Mouse (Mus musculus) embryonic facial prominence, embryonic 13.5 days (tissue): Measurements from ENCODE around the gene Ltk. TPM values are rescaled to one million over a fixed set of nuclear protein-coding genes. Genes with fewer than 3 reads are reported as not detected.
A peak's percentile ranks its signal among the peaks of the same experiment; 100 is the strongest.

Experiments
- ATAC-seq: fragments of 200-750 bp; cut with Nextera tagmentation; 2 replicates; pipeline ENCODE4 v1.8.0; 2017; ENCODE audit warnings: low read depth; ENCODE audit not compliant: insufficient number of reproducible peaks, insufficient read depth, low FRiP score, low TSS enrichment
- H3K27ac ChIP-seq: fragments of 300-500 bp; sonication (generic); 2 replicates; pipeline ENCODE4 v1.5.1; 2015; ENCODE audit warnings: moderate library complexity, mild to moderate bottlenecking, inconsistent platforms
- H3K27me3 ChIP-seq: fragments of 300-500 bp; sonication (generic); 2 replicates; pipeline ENCODE4 v1.6.1; 2015; ENCODE audit warnings: mild to moderate bottlenecking, inconsistent platforms
- H3K36me3 ChIP-seq: fragments of 300-500 bp; sonication (generic); 2 replicates; pipeline ENCODE4 v1.6.1; 2015; ENCODE audit warnings: mild to moderate bottlenecking, inconsistent platforms
- H3K4me1 ChIP-seq: fragments of 300-500 bp; sonication (generic); 2 replicates; pipeline ENCODE4 v1.6.1; 2015; ENCODE audit warnings: inconsistent platforms
- H3K4me2 ChIP-seq: fragments of 300-500 bp; sonication (generic); 2 replicates; pipeline ENCODE4 v1.6.1; 2015; ENCODE audit warnings: moderate library complexity, mild to moderate bottlenecking, inconsistent platforms
- H3K4me3 ChIP-seq: fragments of 300-500 bp; sonication (generic); 2 replicates; pipeline ENCODE4 v1.5.1; 2015; ENCODE audit warnings: mild to moderate bottlenecking, inconsistent platforms
- H3K9ac ChIP-seq: fragments of 300-500 bp; sonication (generic); 2 replicates; pipeline ENCODE4 v1.6.1; 2015; ENCODE audit warnings: mild to moderate bottlenecking, inconsistent platforms
- H3K9me3 ChIP-seq: fragments of 300-500 bp; sonication (generic); 2 replicates; pipeline ENCODE4 v1.6.1; 2016; ENCODE audit warnings: inconsistent platforms
- WGBS: fragments of 180-500 bp; shearing (Covaris S2); methylation state at CpG from one replicate; pipeline ENCODE4 v1.1.7; 2015; ENCODE audit warnings: mixed read lengths; 5-methylcytosine and 5-hydroxymethylcytosine counted together
- polyA plus RNA-seq: library from polyadenylated mRNA; unstranded; fragments of >200 nt; fragmentation: Nextera tagmentation; extraction: Ambion mirVana; gene quantifications from 2 replicates; pipeline ENCODE4 v1.2.1, GENCODE M21; 2015

The Ltk gene
- polyA plus RNA-seq, 1 experiment from 2014 or later: 0.18 TPM

DNA sequence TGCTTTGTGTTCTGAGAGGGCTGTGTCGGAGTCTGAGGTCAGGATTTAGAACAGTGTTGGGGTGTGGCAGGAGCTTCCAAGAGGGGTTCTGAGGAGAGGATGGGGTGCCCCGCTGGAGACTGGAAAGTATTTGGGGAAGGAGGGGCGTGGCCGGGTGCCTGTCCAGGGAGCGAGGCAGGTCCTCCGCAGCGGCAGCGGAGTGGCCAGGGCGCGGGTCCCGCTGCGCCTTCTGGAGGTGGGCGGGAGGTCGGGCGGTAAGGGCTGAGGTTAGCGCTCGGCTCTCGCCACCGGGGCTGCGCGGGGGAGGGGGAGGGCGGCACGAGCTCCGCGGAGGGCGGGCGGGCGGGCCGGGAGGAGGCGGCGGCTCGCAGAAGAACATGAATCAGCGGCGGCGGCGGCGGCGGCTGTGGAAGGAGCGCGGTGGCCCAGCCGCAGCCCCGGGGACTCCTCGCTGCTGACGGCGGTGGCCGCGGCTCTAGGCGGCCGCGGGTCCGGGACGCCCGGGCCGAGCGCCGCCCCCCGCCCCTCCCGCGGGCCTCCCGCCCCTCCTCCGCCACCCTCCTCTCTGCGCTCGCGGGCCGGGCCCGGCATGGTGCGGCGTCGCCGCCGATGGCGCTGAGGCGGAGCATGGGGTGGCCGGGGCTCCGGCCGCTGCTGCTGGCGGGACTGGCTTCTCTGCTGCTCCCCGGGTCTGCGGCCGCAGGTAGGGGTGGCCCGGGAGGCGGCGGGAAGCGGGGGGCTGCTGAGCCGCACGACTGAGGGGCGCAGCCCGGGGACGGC, 39.1 kb upstream of the Ltk start:
- peak overlapping the region; percentile 91 for H3K4me2 ChIP-seq
- H3K4me1 ChIP-seq: peaks cover 44% of the 10 kb centered on the region
- H3K27me3 ChIP-seq: peaks cover 32% of the 10 kb centered on the region
- under 1% methylated on average over 68 of the region's 89 CpGs for WGBS
- peak overlapping the region; percentile 71; the same call in 1 of the 2 replicates for H3K27ac ChIP-seq
- H3K9me3 ChIP-seq: no peaks in the 10 kb centered on the region
- ATAC-seq: peak; percentile 74
- H3K36me3 ChIP-seq: peaks cover 14% of the 10 kb centered on the region
- H3K9ac ChIP-seq: peak overlapping the region; percentile 93
- peak overlapping the region; percentile 89 for H3K4me3 ChIP-seq

DNA sequence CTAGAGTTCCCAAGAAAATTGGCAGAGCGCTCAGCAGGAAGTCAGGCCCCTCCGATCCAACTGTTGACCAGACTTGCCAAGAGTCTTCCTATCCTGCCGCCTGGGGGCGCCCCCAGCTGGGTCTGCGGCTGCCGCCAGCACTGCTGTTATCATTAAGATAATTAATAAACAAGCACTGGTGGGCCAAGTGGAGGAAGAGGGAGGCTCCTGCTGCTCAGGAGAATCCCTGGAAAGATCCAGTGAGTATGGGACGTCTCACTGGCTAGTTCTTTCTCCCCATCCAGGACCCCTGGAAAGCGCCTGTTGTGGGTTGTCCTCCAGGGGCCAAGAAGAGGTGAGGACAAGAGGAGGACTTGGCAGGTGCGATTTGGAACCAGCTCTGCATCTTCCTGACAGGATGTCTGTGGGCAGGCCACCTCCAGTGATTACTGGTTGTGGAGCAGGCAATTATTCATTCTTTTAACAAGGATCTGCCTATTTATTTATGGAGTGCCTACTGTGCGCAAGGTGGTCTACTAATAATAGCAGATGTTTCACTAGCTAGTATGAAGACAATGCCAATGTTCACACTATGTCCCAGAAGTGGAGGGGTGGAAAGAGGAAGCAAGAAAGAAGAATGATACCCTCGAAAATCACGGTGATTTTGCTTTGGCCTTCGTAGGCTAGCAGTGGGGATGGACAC, 38.2 kb upstream of the Ltk start:
- no peak overlapping the region for H3K27ac ChIP-seq
- WGBS: 12% methylated on average over 13 of the region's 13 CpGs
- H3K4me2 ChIP-seq: peak overlapping the region; percentile 91; the same call in 1 of the 2 replicates
- peak overlapping the region; percentile 89; the same call in 1 of the 2 replicates for H3K4me3 ChIP-seq
- H3K27me3 ChIP-seq: peaks cover 32% of the 10 kb centered on the region
- no peaks in the 10 kb centered on the region for H3K9me3 ChIP-seq
- no peak for ATAC-seq
- peaks cover 6% of the 10 kb centered on the region; the same call in 1 of the 2 replicates for H3K36me3 ChIP-seq
- H3K4me1 ChIP-seq: peaks cover 35% of the 10 kb centered on the region
- no peak overlapping the region for H3K9ac ChIP-seq

DNA sequence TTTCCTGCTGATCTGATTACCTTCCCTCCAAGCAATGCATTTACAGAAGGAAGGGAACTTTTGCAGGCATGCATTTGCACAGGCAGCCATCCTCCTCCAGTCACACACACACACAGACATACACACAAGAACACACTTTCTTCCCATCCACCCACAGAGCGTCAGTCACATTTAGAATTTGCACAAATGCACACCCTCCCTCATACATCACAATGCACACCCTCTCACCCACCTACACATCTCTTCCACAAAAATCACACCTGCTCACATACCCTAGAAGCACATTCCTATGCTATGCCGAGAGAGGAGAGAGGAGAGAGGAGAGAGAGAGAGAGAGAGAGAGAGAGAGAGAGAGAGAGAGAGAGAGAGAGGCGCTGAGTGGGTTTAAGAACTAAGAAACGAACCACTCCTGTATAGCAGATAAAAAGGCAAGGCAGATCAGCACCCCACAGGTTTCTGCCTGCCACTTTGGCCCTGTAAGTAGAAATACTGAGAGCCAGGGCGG, 37.1 kb upstream of the Ltk start, which contains the start of gene Tyro3:
Gene Tyro3, plus strand, starts transcription at position 455 of the 505 bp plus-strand sequence.
- H3K4me3 ChIP-seq: no peak within 1 kb of the TSS
- ATAC-seq: no peak
- H3K9ac ChIP-seq: no peak within 1 kb of the TSS
- 0 out of 2 replicates have a peak, but pooled peaks cover 3% of the 10 kb centered on the region for H3K36me3 ChIP-seq
- H3K27ac ChIP-seq: no peak within 1 kb of the TSS
- H3K4me2 ChIP-seq: no peak within 1 kb of the TSS
- peaks cover 24% of the 10 kb centered on the region for H3K4me1 ChIP-seq
- 58% methylated on average over 5 of the region's 5 CpGs for WGBS
- peaks cover 32% of the 10 kb centered on the region for H3K27me3 ChIP-seq
- H3K9me3 ChIP-seq: no peaks in the 10 kb centered on the region

DNA sequence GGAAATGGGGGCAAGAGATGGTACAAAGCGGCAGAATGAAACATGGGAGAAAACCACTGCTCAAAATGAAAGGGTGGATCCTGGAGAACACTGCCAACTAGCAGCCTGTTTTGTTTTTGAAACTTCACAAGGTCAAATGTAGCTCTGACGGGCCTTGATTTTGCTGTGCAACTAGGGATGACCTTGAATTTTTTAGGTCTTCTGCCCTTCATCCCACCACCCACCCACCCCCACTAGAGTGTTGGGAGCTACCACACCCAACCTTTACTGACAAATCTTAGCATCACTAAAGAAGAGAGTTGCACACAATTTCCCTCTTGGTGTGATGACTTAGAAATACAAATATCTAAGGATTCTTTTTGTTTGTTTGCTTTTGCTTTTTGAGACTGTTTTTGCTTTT, 29.8 kb upstream of the Ltk start:
- H3K9me3 ChIP-seq: no peaks in the 10 kb centered on the region
- no peak overlapping the region for H3K27ac ChIP-seq
- no peak for ATAC-seq
- no peaks in the 10 kb centered on the region for H3K27me3 ChIP-seq
- H3K4me2 ChIP-seq: no peak overlapping the region
- H3K4me3 ChIP-seq: no peak overlapping the region
- H3K4me1 ChIP-seq: peaks cover 13% of the 10 kb centered on the region
- H3K9ac ChIP-seq: no peak overlapping the region
- peaks cover 3% of the 10 kb centered on the region; the same call in 1 of the 2 replicates for H3K36me3 ChIP-seq
- 80% methylated on average over 2 of the region's 2 CpGs for WGBS

DNA sequence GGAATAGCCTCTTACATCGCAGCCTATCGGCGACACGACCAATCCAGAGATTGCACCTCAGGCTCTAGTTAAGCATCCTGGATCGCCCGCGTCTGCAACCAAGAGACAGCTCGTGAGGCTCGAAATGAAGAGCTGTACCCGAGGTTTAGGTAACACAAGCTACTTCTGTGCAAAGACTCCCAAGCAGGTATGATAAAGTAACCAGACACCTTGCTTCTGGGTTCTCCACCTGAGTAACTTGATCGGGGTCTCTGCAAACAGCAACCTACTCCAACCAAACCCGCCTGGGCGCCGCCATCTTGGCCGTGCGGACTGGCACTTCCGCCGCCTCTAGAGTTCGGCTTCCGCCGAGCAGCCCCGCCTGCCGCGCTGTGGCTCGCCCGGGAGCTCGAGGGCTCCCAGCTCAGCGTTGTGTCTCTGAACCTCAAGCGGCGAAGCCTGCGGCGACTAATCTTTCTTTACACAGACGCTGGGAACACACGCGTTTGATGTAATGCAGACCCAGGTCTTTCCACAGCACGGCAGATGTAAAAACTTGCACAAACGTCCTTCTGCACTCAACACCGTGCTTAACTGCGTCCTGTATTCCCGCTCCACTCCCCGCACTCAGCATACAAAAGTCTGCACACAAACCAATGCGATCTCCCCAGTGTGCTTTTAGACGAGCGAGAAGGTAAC, 27.1 kb upstream of the Ltk start, which contains the start of gene Rpap1:
Gene Rpap1, minus strand, starts transcription at position 332 of the 678 bp plus-strand sequence.
- peak; percentile 91 for ATAC-seq
- Histone ChIP-seq H3K9ac (peak within 1 kb of the TSS; percentile 78), H3K4me1 (peaks cover 13% of the 10 kb centered on the region), H3K27me3 (no peaks in the 10 kb centered on the region), H3K27ac (peak within 1 kb of the TSS; percentile 91), H3K4me2 (peak within 1 kb of the TSS; percentile 75), H3K9me3 (no peaks in the 10 kb centered on the region), H3K4me3 (peak within 1 kb of the TSS; percentile 68), H3K36me3 (peaks cover 21% of the 10 kb centered on the region)
- WGBS: under 1% methylated on average over 44 of the region's 44 CpGs

DNA sequence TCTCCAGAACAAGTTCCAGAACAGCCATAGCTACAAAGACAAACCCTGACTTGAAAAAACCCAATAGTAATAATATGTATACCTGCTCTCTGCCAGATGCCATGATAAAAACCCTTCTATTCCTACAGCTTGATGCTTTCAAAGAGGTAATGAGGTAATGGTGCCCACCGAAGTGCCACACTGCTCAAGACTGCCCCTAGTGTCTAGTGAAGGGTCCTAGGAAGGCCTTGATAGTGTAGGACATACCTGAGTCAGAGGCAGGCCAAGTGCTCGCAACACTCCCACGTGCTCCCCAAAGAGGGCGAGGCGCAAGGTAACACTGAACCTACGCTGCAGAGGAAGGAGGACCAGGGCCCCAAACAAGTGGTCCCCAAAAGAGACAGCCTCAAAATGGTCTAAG, 7.0 kb upstream of the Ltk start:
- Histone ChIP-seq H3K36me3 (peaks cover 80% of the 10 kb centered on the region), H3K4me3 (no peak overlapping the region), H3K9ac (no peak overlapping the region), H3K9me3 (no peaks in the 10 kb centered on the region), H3K27ac (no peak overlapping the region), H3K27me3 (0 out of 2 replicates have a peak, but pooled peaks cover 4% of the 10 kb centered on the region), H3K4me2 (no peak overlapping the region), H3K4me1 (no peaks in the 10 kb centered on the region)
- 95% methylated on average over 6 of the region's 6 CpGs for WGBS
- ATAC-seq: no peak

DNA sequence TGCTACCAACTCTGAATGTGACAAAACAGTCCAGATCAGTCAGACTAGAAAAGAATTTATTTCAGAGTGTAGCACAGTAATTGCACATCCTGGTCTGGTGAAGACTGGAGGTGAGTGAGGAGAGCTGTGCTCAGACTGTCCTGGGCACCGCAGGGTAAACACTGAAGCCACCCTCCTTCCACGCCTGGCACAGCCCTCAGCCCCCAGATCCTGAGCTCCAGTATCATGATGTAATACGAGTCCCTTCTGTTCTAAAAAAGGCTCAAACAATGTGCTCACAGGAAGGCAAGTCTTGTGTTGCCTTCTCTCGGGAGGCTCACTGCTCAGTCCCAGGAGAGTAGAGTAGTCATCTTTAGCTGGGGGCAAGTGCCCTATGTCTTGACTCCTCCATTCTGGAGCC, 3.7 kb upstream of the Ltk start:
- Histone ChIP-seq H3K9ac (no peak overlapping the region), H3K9me3 (no peaks in the 10 kb centered on the region), H3K27ac (no peak overlapping the region), H3K4me3 (no peak overlapping the region), H3K36me3 (peaks cover 47% of the 10 kb centered on the region), H3K4me1 (peaks cover under 1% of the 10 kb centered on the region), H3K4me2 (no peak overlapping the region), H3K27me3 (peaks cover 32% of the 10 kb centered on the region)
- WGBS: 68% methylated on average over 4 of the region's 4 CpGs
- ATAC-seq: no peak

DNA sequence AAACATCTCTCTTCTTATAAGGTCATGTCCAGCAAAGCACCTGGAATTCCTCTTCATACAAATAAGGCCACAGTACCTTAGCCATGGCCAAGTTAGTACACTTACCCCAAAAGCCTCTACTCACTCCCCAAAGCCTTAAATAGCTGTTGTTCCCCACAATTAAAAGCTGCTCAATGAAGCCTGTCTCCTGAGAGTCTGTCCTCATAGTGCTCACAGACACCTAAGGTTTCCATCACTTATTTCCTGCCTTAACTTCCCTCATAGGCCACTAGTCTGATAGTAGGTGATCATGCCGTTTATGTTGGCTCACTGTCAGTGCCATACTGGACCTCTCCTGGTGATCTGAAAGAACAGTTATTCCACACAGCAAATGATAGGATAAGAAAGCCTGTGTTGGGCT, 2.0 kb upstream of the Ltk start:
- no peak overlapping the region for H3K9ac ChIP-seq
- H3K9me3 ChIP-seq: no peaks in the 10 kb centered on the region
- 73% methylated on average over 1 of the region's 1 CpGs for whole genome bisulfite sequencing
- no peak overlapping the region for H3K27ac ChIP-seq
- H3K36me3 ChIP-seq: peaks cover 35% of the 10 kb centered on the region
- H3K27me3 ChIP-seq: peaks cover 49% of the 10 kb centered on the region
- no peak for ATAC-seq
- no peak overlapping the region for H3K4me2 ChIP-seq
- no peak overlapping the region for H3K4me3 ChIP-seq
- peaks cover 15% of the 10 kb centered on the region for H3K4me1 ChIP-seq

DNA sequence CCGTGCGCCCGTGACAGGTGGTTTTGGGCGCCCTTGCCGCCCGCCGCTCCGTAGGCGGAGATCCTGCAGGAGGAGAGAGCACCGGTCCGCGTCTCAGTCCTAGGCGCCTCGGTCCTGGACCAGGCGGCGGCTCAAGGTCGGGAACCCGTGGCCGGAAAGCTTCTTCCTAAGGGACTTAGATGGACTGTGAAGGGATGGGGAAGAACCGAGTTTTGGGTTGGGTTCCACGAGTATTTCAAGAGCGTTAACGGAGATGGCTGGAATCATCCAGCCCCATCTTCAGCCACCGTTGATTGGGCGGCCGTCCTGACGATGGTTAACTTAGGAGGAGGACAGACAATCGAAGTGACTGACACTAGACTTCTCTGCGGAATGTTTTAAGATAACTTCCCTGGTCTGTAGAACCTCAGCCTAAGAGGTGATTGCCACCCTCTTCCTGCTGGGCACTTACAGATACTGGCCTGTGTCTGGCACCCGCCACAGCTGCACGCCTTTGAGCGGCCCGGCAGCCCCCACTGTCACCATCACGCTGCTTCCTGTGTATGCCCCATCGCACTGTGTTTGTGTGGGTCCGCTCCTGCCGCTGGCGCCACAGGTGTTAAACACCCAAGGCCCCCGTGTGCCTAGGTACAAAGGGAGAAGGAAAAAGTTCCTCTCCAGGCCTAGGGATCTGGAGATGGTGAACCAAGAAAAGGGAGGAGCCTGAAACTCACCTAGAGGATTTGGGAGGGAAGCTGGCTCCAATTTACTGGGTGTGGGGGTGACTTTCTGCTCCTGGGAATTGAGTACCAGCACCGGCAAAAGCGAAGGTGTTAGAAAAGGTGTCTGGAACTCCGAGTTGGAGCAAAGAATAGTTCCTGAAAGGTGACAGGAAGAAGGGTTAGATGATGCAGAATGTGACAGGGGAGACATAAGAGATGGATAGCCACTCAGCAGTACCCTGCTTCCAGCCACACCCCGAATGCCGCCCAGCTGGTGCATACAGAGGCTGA, 1.1 kb downstream of the Ltk start:
- no peak for ATAC-seq
- Histone ChIP-seq H3K9ac (peak overlapping the region; percentile 69; the same call in 1 of the 2 replicates), H3K9me3 (no peaks in the 10 kb centered on the region), H3K4me3 (peak overlapping the region; percentile 63), H3K4me1 (peaks cover 15% of the 10 kb centered on the region), H3K36me3 (peaks cover 9% of the 10 kb centered on the region), H3K4me2 (peak overlapping the region; percentile 100), H3K27ac (no peak overlapping the region), H3K27me3 (peaks cover 78% of the 10 kb centered on the region)
- 5% methylated on average over 44 of the region's 44 CpGs for WGBS

DNA sequence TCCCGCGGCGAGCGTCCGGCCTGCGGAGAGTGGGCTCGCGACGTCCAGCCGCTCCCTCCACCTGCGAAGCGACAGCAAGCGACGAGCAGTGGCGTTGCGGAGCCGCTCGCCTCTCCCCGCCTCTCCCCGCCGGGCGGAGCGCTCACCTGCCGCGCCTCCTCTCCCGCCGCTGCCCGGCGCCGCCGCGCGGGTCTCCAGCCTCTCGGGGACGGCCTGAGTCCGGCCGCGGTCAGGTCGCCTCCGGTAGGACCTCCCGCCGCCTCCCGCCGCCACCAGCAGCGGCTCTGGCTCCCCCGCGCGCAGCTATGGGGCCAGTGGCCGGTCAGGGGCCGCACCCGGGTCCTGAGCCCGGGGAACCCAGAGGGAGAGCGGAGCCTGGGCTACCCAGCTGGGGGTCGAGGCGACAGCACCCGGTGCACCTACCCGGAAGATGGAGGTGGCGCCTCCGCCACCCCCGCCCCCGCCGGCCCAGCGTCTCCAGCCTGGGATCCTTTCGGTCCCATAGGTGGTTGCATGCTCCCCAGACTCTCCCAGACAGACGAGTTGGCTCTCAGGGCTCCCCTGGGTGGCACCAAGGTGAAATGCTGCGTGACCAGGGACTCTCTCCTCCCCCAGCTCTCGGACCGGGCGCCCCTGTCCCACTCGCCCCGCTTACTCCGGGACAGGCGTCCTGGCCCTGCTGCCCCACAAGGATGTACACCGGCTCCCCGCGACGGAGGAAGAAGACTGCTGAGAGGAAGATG, 2.0 kb downstream of the Ltk start:
- H3K9ac ChIP-seq: peak overlapping the region; percentile 69
- ATAC-seq: no peak
- no peak overlapping the region for H3K27ac ChIP-seq
- no peaks in the 10 kb centered on the region for H3K9me3 ChIP-seq
- H3K4me1 ChIP-seq: peaks cover 15% of the 10 kb centered on the region
- under 1% methylated on average over 68 of the region's 77 CpGs for WGBS
- peak overlapping the region; percentile 100 for H3K4me2 ChIP-seq
- peak overlapping the region; percentile 63 for H3K4me3 ChIP-seq
- peaks cover 87% of the 10 kb centered on the region for H3K27me3 ChIP-seq
- H3K36me3 ChIP-seq: peaks cover under 1% of the 10 kb centered on the region
